Mouse (Mus musculus) frontal cortex, postnatal 36 days (tissue): Measurements from ENCODE around the gene Rdh5.

Source experiments
- DNase-seq, 2 experiments: peaks; one replicate each; pipeline ENCODE4 v3.0.0; 2022; ENCODE audit warnings: low spot score in 2 of 2

Rdh5 gene

DNA sequence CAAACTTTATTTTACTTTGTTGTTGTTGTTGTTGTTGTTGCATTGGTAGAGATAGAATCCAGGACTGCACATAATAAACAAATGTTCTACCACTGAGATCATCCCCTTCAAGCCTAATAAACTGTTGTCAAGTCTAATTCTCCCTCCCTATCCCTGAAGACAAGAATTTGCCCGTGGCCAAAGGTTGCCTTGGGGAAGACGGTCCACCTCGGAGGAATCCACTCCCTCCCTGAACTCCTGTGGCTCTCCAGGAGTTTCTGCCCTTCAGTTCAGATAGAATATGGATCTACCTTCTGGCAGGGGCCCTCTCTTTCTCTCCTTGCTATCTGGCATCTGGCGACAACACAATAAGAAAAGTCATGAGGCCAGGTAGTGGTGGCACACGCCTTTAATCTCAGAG, 17.9 kb downstream of the Rdh5 start:
- DNase-seq = no peak

DNA sequence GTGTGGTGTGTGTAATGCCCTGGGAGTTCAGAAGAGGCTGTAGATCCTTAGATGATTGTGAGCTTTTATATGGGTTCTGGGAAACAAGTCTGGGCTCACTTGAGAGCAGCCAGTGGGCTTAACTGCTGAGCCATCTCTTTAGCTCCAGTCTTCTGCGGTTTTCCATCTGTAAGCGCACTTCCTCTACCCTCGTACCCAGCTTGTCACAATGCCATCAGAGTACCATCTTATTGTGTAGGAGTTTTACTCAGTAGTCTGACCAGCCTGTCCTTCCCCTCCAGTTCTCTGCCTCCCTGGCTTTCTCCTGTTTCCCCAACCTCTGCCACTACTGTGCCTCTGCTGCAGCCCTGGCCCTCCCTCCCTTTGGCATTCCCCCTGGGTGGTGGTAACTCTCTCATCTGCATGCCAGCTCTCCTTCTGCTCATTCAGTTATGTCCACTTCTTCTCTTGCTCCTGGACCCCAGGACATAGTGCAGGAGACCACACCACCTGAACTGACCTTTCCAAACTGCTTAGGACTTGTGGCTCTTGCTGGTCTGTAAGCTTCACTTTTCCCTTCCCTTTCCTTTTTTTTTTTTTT, 20.2 kb downstream of the Rdh5 start:
- DNase-seq = no peak

DNA sequence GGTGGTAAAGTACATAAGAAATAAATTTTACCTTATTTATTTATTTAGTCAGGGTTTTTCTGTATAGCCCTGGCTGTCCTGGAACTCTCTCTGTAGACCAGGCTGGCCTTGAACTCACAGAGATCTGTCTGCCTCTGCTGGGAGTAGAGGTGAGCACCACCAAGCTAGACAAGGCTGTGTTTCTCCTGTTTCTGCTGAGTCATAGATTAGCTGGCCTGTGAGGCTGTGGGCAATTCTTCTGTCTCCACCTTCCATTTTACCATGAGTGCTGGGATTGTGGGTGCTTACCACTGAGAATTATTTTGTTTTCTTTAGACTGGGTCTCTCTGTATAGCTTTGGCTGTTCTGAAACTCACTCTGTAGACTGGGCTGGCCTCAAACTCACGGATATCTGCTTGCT, 21.3 kb downstream of the Rdh5 start:
- no peak for DNase-seq

GRCm38 (mm10) chr10:128900698-128901097, 22.0 kb downstream of the Rdh5 start, which contains the start of gene Cd63:
Gene Cd63 (plus strand): TSS chr10:128900989.
- DNase-seq = no peak

DNA sequence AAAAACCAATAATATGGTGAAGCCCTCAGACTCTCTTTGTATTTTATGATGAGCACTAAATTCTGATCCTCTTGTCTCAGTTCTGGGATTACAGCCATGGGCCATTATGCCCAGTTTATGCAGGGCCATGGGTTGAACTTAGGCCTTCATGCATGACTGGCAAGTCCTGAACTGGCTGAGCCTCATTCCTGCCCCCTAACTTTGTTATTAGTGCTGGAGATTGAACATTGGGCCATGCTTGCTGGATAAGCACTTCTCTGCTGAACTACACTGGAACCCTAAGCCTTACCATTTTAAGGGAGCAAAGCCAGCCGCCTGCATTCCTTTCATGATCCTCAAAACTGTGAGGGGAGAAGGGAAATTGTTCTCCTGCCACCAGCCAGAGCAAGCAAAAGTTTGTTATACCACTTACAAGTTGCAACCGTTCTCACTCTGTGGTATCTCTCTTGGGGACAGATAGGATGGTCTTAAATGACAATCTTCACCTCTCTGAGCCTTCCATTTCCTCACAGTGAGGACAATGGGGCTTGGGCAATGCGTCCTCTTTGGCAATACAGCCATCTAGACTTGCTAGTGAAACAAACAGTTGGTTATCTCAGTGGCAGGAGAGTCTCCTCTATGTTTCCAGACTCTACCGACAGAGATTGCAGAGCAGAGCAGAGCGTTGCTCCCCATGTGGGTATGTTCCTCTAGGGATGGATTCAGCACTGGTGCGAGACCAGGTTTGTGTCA, 22.8 kb downstream of the Rdh5 start:
- DNase-seq = no peak

DNA sequence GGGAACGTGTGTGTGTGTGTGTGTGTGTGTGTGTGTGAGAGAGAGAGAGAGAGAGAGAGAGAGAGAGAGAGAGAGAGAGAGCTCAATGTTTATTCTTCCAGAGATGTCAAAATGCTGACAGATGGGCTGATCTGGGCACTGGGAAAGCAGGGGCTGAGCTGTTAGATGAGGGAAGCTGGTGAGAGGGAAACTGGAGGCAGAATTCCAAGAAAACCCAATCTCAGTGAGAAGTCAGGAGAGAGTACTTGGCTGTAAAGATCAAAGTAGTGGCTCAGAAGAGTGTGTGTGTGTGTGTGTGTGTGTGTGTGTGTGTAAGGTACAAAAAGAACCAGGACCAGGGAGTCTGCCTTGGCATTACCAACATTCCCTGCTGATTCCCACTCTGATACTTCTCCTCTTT, 25.2 kb downstream of the Rdh5 start:
- DNase-seq = no peak

DNA sequence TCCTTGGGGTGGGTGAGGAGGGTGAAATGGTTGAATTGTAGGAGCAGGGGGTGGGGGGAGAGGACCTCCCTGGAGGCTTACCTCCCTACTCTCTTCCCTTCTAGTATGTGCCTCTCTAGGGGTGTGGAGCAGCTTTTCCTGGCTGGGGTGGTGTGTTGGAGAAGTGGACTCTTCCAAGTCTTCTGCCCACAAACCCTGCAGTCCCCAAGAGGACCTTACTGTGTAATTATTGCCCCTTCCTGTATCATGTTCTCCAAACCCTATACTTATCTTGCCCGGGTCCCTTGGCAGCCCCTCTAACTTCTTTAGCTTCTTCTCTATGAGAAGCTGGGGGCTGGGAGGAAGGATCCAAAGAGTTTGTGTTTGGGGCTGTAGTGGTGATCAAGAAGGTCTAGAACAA, 25.9 kb downstream of the Rdh5 start:
- DNase-seq = no peak

DNA sequence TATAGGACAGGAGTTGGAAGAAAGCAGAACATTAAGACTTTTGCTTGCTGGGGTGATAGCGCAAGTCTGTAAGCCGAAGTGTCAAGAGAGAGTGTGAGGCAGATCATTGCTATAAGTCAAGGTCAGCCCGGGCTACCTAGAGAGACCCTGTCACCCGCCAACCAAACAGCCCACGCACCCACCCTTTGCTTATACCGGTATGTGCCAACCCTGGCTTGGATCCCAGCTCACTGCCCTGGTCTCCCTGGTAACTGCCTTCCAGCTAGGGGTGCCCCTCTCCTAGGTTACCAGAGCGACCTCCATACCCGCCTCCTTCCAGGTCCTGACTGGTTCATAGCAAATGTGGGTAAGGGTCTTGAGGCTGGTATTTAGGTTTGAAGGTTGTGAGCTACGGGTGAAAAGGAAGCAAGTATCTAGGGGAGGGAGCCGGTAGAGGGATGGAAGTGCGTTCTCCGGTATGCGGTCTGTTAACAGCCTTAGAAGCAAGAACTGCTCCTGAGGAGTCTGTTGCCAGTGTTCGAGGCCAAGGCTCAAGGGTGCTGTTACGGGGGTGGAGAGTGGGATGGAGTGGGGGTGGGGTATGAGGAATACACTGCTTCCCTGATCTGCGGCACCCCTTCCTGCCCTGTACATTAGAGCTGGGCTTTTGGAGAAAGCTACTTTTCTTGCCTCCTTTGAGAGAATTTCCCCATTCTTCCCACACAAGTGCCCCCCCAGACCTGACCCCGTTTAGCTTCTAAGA, 26.6 kb downstream of the Rdh5 start:
- peak; percentile 23 to 46 for DNase-seq

- peak; percentile 63 to 90 for DNase-seq
Measured at GRCm38 (mm10) chr10:128895437-128895836, 27.3 kb downstream of the Rdh5 start.

DNA sequence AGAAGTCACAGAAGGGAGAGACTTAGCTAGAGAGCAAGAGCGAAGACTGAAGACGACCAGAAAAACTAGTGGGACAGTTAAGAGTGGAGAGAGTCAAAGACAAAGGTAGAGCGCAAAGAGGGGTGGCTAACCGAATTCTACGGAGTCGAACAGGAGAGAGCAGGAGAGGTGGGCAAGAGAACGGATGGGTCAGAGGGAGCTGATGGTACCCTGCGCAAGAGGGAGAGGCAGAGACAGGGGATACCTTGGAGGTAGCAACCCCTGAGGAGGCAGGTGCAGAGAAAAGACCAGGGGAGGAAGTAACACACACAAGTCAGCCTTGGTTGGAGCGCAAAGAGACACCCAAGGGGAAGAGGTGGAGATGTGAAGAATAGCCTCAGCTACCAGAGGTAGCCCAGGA, 30.4 kb downstream of the Rdh5 start:
- no peak for DNase-seq

DNA sequence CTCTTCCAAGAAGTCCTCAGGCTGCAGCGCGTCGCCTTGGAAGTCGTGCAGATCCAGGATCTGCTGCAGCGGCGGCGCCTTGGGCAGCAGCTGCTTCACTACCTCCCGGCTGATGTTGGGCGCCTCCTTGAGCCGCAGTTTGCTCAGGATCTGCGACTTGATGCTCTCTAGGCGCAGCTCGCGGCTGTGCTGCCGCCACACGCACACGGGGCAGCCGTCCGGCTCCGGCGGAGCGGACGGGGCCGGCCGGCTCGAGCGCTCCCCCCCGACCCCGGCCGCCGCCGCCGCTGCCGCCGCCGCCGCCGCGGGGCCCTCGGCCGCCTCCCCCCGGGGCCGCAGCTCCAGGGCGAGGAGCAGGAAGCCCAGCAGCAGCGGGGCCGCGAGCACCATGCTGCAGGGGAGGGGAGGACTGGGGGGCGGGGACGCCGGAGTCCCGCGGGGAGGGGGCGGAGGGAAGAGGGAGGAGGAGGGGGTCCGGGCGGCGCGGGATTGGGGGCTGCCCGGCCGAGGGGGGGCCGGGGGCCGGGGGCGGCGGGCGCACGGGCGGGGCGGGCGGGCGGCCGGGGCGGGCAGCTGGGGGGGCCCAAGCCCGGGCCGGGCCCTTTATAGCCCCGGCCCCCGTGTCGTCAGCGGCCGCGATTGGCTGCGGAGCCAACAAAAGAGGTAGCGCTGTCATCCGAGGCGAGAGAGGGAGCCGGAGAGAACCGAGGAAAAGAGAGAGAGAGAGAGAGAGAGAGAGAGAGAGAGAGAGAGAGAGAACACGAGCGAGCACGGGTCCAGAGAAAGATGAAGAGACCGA, 31.2 kb downstream of the Rdh5 start, which contains the start of gene Gdf11:
Gdf11 (minus strand) TSS at position 423 of the 799 bp plus-strand sequence.
- DNase-seq = no peak

DNA sequence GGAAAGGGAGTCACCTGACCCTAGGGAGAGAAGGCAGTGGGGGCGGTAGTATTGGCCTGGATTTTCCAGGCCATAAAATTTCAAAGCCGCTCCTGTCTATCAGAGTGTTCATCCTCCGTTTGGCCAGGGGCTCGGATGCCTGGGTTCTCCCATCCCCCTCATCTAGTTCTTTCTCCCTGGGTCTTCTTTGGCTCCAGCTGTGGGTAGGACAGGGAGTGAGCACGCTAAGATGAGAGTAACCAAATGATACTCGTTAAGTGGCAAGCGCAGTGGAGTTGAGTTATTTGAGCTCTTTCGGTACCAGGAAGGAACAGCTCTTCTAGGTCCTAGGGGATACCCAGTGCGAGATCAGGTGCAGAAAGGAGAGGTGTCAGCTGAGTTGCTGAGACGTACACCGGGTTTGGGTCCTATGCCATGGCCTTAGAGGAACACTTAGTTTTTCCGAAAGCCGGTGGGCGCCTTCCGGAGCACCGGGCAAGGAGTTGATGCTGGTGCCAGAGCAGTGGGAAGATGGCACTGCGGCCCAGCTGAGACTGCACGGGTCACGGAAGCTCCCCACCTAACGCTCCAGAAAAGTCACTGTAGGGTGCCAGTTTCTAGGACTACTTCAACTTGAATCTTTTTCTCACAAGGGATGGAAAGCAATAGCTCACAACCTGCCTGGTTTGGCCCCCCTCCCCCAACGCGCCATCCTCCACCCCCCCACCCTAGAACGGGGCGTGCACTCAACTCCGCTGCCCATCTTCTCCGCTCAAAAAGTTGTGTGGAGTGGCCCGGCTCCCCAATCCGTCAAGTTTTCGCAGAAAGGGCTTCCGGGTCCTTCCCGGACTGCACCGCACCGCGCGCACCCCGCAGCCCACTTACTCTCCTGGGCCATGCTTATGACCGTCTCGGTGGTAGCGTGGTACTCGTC, 32.0 kb downstream of the Rdh5 start:
- DNase-seq = no peak

- DNase-seq = no peak
Measured at GRCm38 (mm10) chr10:128889846-128890245, 32.8 kb downstream of the Rdh5 start.

GRCm38 (mm10) chr10:128888941-128889827, 33.5 kb downstream of the Rdh5 start:
- no peak for DNase-seq

GRCm38 (mm10) chr10:128882067-128882466, 40.6 kb downstream of the Rdh5 start:
- DNase-seq = no peak

DNA sequence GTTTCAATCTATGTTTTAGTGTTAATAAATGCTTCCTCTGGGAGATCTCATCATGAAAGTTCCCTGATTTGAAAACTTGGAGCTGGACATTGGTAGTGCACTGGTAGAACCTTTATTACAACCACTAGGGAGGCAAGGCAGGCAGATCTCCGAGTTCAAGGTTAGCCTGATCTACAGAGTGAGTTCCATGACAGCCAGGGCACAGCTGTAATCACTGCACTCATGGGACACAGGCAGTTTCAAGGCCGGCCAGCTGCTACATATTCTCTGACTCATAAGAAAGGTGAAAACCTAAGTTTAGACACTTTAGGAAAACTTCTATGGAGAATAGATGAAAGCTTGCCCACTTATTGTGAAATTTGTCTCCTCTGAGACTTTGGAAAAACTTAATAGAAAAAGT, 43.9 kb downstream of the Rdh5 start:
- DNase-seq = no peak

DNA sequence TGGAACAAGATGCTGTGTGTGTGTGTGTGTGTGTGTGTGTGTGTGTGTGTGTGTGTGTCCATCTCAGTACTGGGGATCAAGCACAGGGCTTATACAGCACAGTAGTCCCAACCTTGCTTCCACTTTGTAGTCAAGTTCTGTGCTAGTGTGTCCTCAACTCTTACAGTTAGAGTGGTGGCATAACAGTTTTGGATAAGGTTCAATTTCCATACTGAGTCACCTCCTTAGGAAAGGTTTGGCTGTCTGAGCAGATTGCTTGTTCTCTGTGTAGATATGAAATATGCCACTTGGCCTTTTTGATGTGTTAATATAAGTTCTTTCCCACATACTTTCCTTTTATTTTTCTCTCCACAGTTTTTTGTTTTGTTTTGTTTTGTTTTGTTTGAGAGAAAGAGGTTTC, 44.4 kb downstream of the Rdh5 start:
- no peak for DNase-seq

- no peak for DNase-seq
Measured at GRCm38 (mm10) chr10:128870341-128870740, 52.3 kb downstream of the Rdh5 start.

GRCm38 (mm10) chr10:128866518-128866917, 56.2 kb downstream of the Rdh5 start:
- no peak for DNase-seq

DNA sequence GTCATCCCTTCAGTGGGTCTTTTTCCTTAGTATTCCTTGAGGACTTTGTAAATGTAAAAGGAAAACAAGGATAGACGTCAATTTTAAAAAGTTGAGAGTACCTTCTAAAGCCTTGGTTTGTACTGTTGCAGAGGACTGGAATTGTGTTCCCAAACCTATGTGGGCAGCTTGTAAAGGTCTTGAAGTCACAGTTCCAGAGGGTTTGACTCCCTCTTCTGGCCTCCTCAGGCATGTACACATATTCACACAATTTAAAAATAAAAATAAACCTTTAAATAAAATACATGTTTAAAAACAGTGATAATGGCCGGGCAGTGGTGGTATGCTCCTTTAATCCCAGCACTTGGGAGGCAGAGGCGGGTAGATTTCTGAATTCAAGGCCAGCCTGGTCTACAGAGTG, 56.6 kb downstream of the Rdh5 start:
- DNase-seq = no peak
